Mouse (Mus musculus) intestine, embryonic 14.5 days (tissue): ENCODE data around the gene Bphl. TPM values are rescaled to one million over a fixed set of nuclear protein-coding genes. Genes with fewer than 3 reads are reported as not detected.
"Not testable (repeated sequence)": the region's sequence is repeated elsewhere in the genome, so short reads cannot be mapped to it uniquely, and the experiment has no call there.

ENCODE experiments used
- ATAC-seq: fragments of 200-750 bp; cut with Nextera tagmentation; replicated peaks from 2 replicates; pipeline ENCODE4 v1.8.0; 2017; ENCODE audit warnings: low read depth, moderate number of reproducible peaks, moderate TSS enrichment, moderate library complexity; ENCODE audit not compliant: low FRiP score, low TSS enrichment
- DNase-seq: peaks from one replicate; pipeline ENCODE4 v3.0.0-alpha.2; 2018; ENCODE audit warnings: low spot score
- H3K27ac ChIP-seq: fragments of 300-500 bp; sonication (generic); 2 replicates; pipeline ENCODE4 v1.5.1; 2014; ENCODE audit warnings: low read depth, mild to moderate bottlenecking, control low read depth
- H3K27me3 ChIP-seq: fragments of 300-500 bp; sonication (generic); replicated peaks from 2 replicates; pipeline ENCODE4 v1.6.1; 2014; ENCODE audit warnings: low read length, control low read depth; ENCODE audit not compliant: control insufficient read depth, insufficient read depth
- H3K36me3 ChIP-seq: fragments of 300-500 bp; sonication (generic); 2 replicates; pipeline ENCODE4 v1.6.1; 2014; ENCODE audit warnings: low read length, control low read depth; ENCODE audit not compliant: control insufficient read depth, insufficient read depth
- H3K4me1 ChIP-seq: fragments of 300-500 bp; sonication (generic); replicated peaks from 2 replicates; pipeline ENCODE4 v1.6.1; 2014; ENCODE audit warnings: low read length, control low read depth, mixed read lengths; ENCODE audit not compliant: control insufficient read depth, insufficient read depth
- H3K4me2 ChIP-seq: fragments of 300-500 bp; sonication (generic); 2 replicates; pipeline ENCODE4 v1.6.1; 2014; ENCODE audit warnings: low read length
- H3K4me3 ChIP-seq: fragments of 300-500 bp; sonication (generic); 2 replicates; pipeline ENCODE4 v1.5.1; 2014; ENCODE audit warnings: low read depth, low read length, control low read depth, mixed read lengths
- H3K9ac ChIP-seq: fragments of 300-500 bp; sonication (generic); 2 replicates; pipeline ENCODE4 v1.6.1; 2014; ENCODE audit warnings: mild to moderate bottlenecking, low read length
- H3K9me3 ChIP-seq: fragments of 300-500 bp; sonication (generic); 2 replicates; pipeline ENCODE4 v1.6.1; 2016; ENCODE audit warnings: low read length, control low read depth; ENCODE audit not compliant: control insufficient read depth
- WGBS: fragments of 180-500 bp; shearing (Covaris S2); extraction: QIAGEN DNeasy Blood & Tissue Kit; methylation state at CpG from one replicate; pipeline ENCODE4 v1.1.7; 2014; 5-methylcytosine and 5-hydroxymethylcytosine counted together
- polyA plus RNA-seq: library from polyadenylated mRNA; unstranded; fragments of >200 nt; fragmentation: Nextera tagmentation; extraction: Ambion mirVana; gene quantifications from 2 replicates; pipeline ENCODE4 v1.2.1, GENCODE M21; 2014

Gene Bphl
- polyA plus RNA-seq, 1 experiment from 2014 or later, result 40.4 TPM

GRCm38 (mm10) chr13:34088201-34088649 is 50.8 kb downstream of the Bphl start:
- WGBS, result 58% methylated on average over 5 of the region's 5 CpGs
- not testable (repeated sequence) for H3K9me3 ChIP-seq, ATAC-seq, H3K36me3 ChIP-seq, DNase-seq, H3K4me2 ChIP-seq, H3K27me3 ChIP-seq, H3K4me3 ChIP-seq, H3K9ac ChIP-seq
- peak overlapping the region; percentile 54 for H3K27ac ChIP-seq
- H3K4me1 ChIP-seq, result peaks cover 11% of the 10 kb centered on the region

- Histone ChIP-seq H3K27me3 (no peaks in the 10 kb centered on the region), H3K9ac (no peak overlapping the region), H3K4me3 (no peak overlapping the region), H3K4me1 (peaks cover 11% of the 10 kb centered on the region), H3K9me3 (no peaks in the 10 kb centered on the region), H3K4me2 (peak overlapping the region; percentile 11; the same call in 1 of the 2 replicates), H3K36me3 (no peaks in the 10 kb centered on the region), H3K27ac (peak overlapping the region; percentile 54)
- DNase-seq, result peak; percentile 60
- 30% methylated on average over 7 of the region's 7 CpGs for WGBS
- peak; percentile 47; the same call in 1 of the 2 replicates for ATAC-seq
These were observed 51.5 kb downstream of the Bphl start for GRCm38 (mm10) chr13:34088871-34089288.

GRCm38 (mm10) chr13:34089358-34089757 is 52.0 kb downstream of the Bphl start:
- ATAC-seq (no peak), DNase-seq (no peak)
- H3K4me1 ChIP-seq, result peaks cover 6% of the 10 kb centered on the region
- 0 out of 2 replicates have a peak overlapping the region, but pooled peaks have one; percentile 11 for H3K4me2 ChIP-seq
- H3K4me3 ChIP-seq, result no peak overlapping the region
- no peaks in the 10 kb centered on the region for H3K9me3 ChIP-seq
- no peaks in the 10 kb centered on the region for H3K36me3 ChIP-seq
- H3K27ac ChIP-seq, result peak overlapping the region; percentile 54
- no peaks in the 10 kb centered on the region for H3K27me3 ChIP-seq
- WGBS, result 28% methylated on average over 3 of the region's 3 CpGs
- H3K9ac ChIP-seq, result no peak overlapping the region

- no peak for DNase-seq
- H3K27ac ChIP-seq, result no peak overlapping the region
- H3K9me3 ChIP-seq, result no peaks in the 10 kb centered on the region
- H3K4me3 ChIP-seq, result no peak overlapping the region
- 49% methylated on average over 7 of the region's 7 CpGs for WGBS
- ATAC-seq, result no peak
- H3K4me1 ChIP-seq, result no peaks in the 10 kb centered on the region; the same call in 1 of the 2 replicates
- H3K27me3 ChIP-seq, result no peaks in the 10 kb centered on the region
- no peak overlapping the region for H3K9ac ChIP-seq
- H3K4me2 ChIP-seq, result no peak overlapping the region
- no peaks in the 10 kb centered on the region for H3K36me3 ChIP-seq
These were observed 58.4 kb downstream of the Bphl start for GRCm38 (mm10) chr13:34095542-34096435.

- no peak overlapping the region for H3K4me3 ChIP-seq
- H3K27me3 ChIP-seq, result no peaks in the 10 kb centered on the region
- no peak for ATAC-seq
- no peaks in the 10 kb centered on the region for H3K9me3 ChIP-seq
- no peaks in the 10 kb centered on the region; the same call in 1 of the 2 replicates for H3K4me1 ChIP-seq
- no peak overlapping the region for H3K4me2 ChIP-seq
- no peaks in the 10 kb centered on the region for H3K36me3 ChIP-seq
- H3K27ac ChIP-seq, result no peak overlapping the region
- no peak for DNase-seq
- WGBS, result 68% methylated on average over 4 of the region's 4 CpGs
- no peak overlapping the region for H3K9ac ChIP-seq
These were observed 59.1 kb downstream of the Bphl start for GRCm38 (mm10) chr13:34096455-34096854.

DNA sequence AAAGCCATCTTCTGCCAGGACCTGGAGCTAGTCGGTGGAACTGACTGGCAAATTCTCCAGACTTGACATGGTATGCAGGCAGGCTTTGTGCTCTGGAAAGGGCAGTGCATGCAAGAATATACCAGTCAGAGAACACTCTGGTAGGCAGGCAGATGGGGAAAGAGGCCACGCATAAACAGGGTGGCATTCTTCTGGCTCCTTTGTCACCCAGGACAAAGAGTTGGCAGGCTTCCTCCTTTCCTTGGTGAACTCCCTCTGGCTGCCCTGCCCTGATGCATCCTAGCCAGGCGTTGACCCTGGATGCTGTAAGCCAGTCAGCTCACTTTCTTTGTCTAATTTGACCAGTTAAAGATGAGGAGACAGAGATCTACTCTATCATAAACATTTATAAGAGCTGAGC is 59.7 kb downstream of the Bphl start:
- H3K4me2 ChIP-seq, result no peak overlapping the region
- DNase-seq (no peak), ATAC-seq (no peak)
- no peaks in the 10 kb centered on the region for H3K27me3 ChIP-seq
- no peaks in the 10 kb centered on the region for H3K9me3 ChIP-seq
- no peaks in the 10 kb centered on the region for H3K36me3 ChIP-seq
- no peak overlapping the region for H3K4me3 ChIP-seq
- H3K9ac ChIP-seq, result no peak overlapping the region
- H3K27ac ChIP-seq, result no peak overlapping the region
- WGBS, result 88% methylated on average over 3 of the region's 3 CpGs
- no peaks in the 10 kb centered on the region; the same call in 1 of the 2 replicates for H3K4me1 ChIP-seq

DNA sequence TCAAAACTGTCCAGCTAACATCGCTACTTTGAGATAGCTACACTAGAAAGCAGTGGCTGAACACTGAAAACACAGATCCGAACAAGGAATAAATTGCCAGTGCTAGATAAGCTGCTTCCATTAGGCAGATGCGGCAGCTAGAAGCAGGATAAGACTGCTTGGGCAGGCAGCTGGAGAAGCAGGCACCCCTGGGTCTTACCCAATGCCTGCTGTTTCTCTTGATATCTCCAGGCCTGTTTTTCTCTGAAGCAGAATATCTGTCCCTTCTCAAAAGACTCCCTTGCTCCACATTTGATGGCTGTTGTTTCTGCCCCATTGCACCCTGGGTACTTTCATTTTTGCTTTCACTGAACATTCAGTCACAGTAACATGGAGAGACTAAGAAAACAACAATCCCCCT is 63.3 kb downstream of the Bphl start:
- ATAC-seq (no peak), DNase-seq (no peak)
- no peaks in the 10 kb centered on the region for H3K9me3 ChIP-seq
- H3K9ac ChIP-seq, result no peak overlapping the region
- H3K36me3 ChIP-seq, result no peaks in the 10 kb centered on the region
- H3K27me3 ChIP-seq, result no peaks in the 10 kb centered on the region
- H3K27ac ChIP-seq, result no peak overlapping the region
- 84% methylated on average over 3 of the region's 3 CpGs for WGBS
- no peaks in the 10 kb centered on the region; the same call in 1 of the 2 replicates for H3K4me1 ChIP-seq
- H3K4me2 ChIP-seq, result no peak overlapping the region
- H3K4me3 ChIP-seq, result no peak overlapping the region

- no peak for DNase-seq
- H3K9me3 ChIP-seq, result no peaks in the 10 kb centered on the region
These were observed 63.9 kb downstream of the Bphl start for GRCm38 (mm10) chr13:34101247-34101646.

More at GRCm38 (mm10) chr13:34101247-34101646, 63.9 kb downstream of the Bphl start:
- H3K4me1 ChIP-seq, result no peaks in the 10 kb centered on the region
- H3K27me3 ChIP-seq, result no peaks in the 10 kb centered on the region
- no peaks in the 10 kb centered on the region for H3K36me3 ChIP-seq
- WGBS, result 94% methylated on average over 10 of the region's 10 CpGs
- no peak overlapping the region for H3K4me3 ChIP-seq
- no peak overlapping the region for H3K4me2 ChIP-seq
- no peak overlapping the region for H3K9ac ChIP-seq
- no peak overlapping the region for H3K27ac ChIP-seq
- ATAC-seq, result no peak
